Comparison of ENCODE assay signal across 12 mouse cellular contexts in the genomic region with DNA sequence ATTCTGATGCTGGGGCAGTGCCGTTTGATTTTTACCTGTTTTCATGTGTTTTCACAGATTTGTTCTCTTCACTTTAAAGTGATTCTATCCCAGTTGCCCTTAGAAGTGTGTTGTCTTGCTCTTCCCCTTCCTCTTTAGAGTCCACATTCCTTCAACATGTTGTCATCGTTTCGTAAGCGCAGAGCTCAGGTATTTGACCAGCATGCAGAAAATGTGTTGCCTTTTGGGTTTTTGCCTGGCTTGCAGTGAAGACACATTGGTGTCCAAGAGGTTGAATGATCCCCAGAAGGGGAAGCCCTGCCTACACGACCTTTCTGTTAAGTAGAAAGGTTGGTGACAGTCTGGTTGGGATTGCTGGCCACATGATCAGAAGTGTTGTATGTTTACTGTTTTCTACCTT. TPM values are rescaled to one million over a fixed set of nuclear protein-coding genes. Genes with fewer than 3 reads are reported as not detected.
DNase-seq lines count a peak whose midpoint lies in the region; ATAC-seq and TF ChIP-seq lines count a peak whose summit lies in the region.
"Had no signal": no experiment of that assay in that cellular context is flagged by ENCODE, and none has a peak within 500 bp of the region (broad histone marks: within the 10 kb centered on the region; RNA-seq: fewer than 3 reads in every experiment).

No protein-coding gene starts in this region.

- peaks cover 29% of the 10 kb centered on the region for H3K36me3 ChIP-seq in heart, embryonic 13.5 days

- WGBS in heart, embryonic 13.5 days: 30% methylated on average over 5 of the region's 5 CpGs

- ATAC-seq in heart, embryonic 13.5 days (ENCODE audit: extremely low read depth, insufficient number of reproducible peaks, low FRiP score, low TSS enrichment): no peak

- TF ChIP-seq CTCF in left cerebral cortex, adult 2 months (IDR thresholded peaks at IDR 0.05): no peak
- TF ChIP-seq CTCF in cortical plate, adult 2 months (IDR thresholded peaks at IDR 0.05; ENCODE audit: extremely low read depth, insufficient read depth, low read length): no peak

- TF ChIP-seq POLR2A in cortical plate, adult 2 months (IDR thresholded peaks at IDR 0.05; ENCODE audit: extremely low read depth, insufficient read depth, low read length): no peak

- DNase-seq in heart, adult 9 months (ENCODE audit: low spot score in 2 of 2): no peak
- no peak for DNase-seq in left cerebral cortex, adult 2 months (ENCODE audit: extremely low spot score in 1 of 2, low spot score in 2 of 2)
- DNase-seq in left cerebral cortex, postnatal 36 days (ENCODE audit: low spot score in 2 of 2): no peak
- peak; percentile 26 for DNase-seq in lung, postnatal 14 days
- DNase-seq in gastrocnemius, adult 8-10 months (ENCODE audit: low spot score in 2 of 2): no peak
- no peak for DNase-seq in left cerebral cortex, adult 11 months (ENCODE audit: low spot score)
- DNase-seq: cerebellum, adult 11 months; spleen, adult 18-20 months; thymus, postnatal 14 days had no signal

- intact Hi-C loops in left cerebral cortex, adult 2 months (cut with DNase I): loop anchor here (5.0 kb wide), 1 partner anchor 154 kb away; the partner anchor contains the start of gene Zer1
- intact Hi-C loops in left cerebral cortex, postnatal 36 days (cut with DNase I): loop anchor here (5.0 kb wide), 1 partner anchor 141 kb away; no protein-coding TSS in a partner anchor

- H3K4me3 ChIP-seq in heart, embryonic 13.5 days: peak overlapping the region; percentile 96
- H3K4me3 ChIP-seq in left cerebral cortex, adult 2 months: peak overlapping the region; percentile 96
- peak overlapping the region; percentile 34; the same call in 1 of the 2 replicates for H3K4me3 ChIP-seq in cortical plate, adult 2 months (ENCODE audit: insufficient read depth, low read length)
- H3K4me3 ChIP-seq: embryonic facial prominence, embryonic 12.5 days had no signal

- H3K9me3 ChIP-seq in heart, embryonic 13.5 days: no peaks in the 10 kb centered on the region
- H3K9me3 ChIP-seq: embryonic facial prominence, embryonic 12.5 days had no signal

- peak overlapping the region; percentile 71 for H3K4me2 ChIP-seq in heart, embryonic 13.5 days

- peak overlapping the region; percentile 28; the same call in 1 of the 2 replicates for H3K9ac ChIP-seq in heart, embryonic 13.5 days
- H3K9ac ChIP-seq: embryonic facial prominence, embryonic 12.5 days had no signal

- peaks cover 80% of the 10 kb centered on the region for H3K4me1 ChIP-seq in heart, embryonic 13.5 days
- peaks cover 19% of the 10 kb centered on the region for H3K4me1 ChIP-seq in cortical plate, adult 2 months (ENCODE audit: control insufficient read depth, insufficient read depth, low read length)

- H3K27me3 ChIP-seq in heart, embryonic 13.5 days (replicated peaks): no peaks in the 10 kb centered on the region
- H3K27me3 ChIP-seq: embryonic facial prominence, embryonic 12.5 days had no signal

- peak overlapping the region; percentile 77; the same call in 1 of the 2 replicates for H3K27ac ChIP-seq in heart, embryonic 13.5 days (replicated peaks)
- no peak overlapping the region for H3K27ac ChIP-seq in left cerebral cortex, adult 2 months
- H3K27ac ChIP-seq in cortical plate, adult 2 months (ENCODE audit: insufficient read depth, low read length): no peak overlapping the region
- H3K27ac ChIP-seq: embryonic facial prominence, embryonic 12.5 days had no signal

RNA-seq across cellular contexts. Expression of gene Sptan1, which starts 3.3 kb away (rescaled TPM):
- polyA plus RNA-seq in heart, embryonic 13.5 days (2015; fragmentation: Nextera tagmentation; extraction: Ambion mirVana): 86.6 and 89.5 TPM in 2 replicates
- total RNA-seq in left cerebral cortex, adult 2 months (2021): 100 to 1,000 TPM; 878 to 928 TPM
- 100 to 1,000 TPM; 880 to 891 TPM for total RNA-seq in left cerebral cortex, postnatal 36 days (2021)
- polyA plus RNA-seq in cortical plate, adult 2 months (2012; rRNA removed): 772 and 816 TPM in 2 replicates
- total RNA-seq in gastrocnemius, adult 8-10 months (2022): 10 to 100 TPM; 29.2 to 43.7 (median 36.4) TPM

RNA-seq across cellular contexts. Expression of gene Gle1, which starts 33.4 kb away (rescaled TPM):
- 33.1 and 39.7 TPM in 2 replicates for polyA plus RNA-seq in heart, embryonic 13.5 days (2015; fragmentation: Nextera tagmentation; extraction: Ambion mirVana)
- total RNA-seq in left cerebral cortex, adult 2 months (2021): 10 to 100 TPM; 46.5 to 48.1 TPM
- 10 to 100 TPM; 42.7 to 49.0 TPM for total RNA-seq in left cerebral cortex, postnatal 36 days (2021)
- 49.4 and 53.1 TPM in 2 replicates for polyA plus RNA-seq in cortical plate, adult 2 months (2012; rRNA removed)
- total RNA-seq in gastrocnemius, adult 8-10 months (2022): 10 to 100 TPM; 20.1 to 27.0 (median 22.9) TPM

Comparison
In these comparisons a context has a peak if more than half of its experiments do, and no peak if none do; other contexts are left out.
1. H3K4me3 ChIP-seq: peak in every context shown above with its lines; median percentile 96 in heart, embryonic 13.5 days; 96 in left cerebral cortex, adult 2 months; 34 in cortical plate, adult 2 months.
2. RNA of gene Sptan1, which starts 3.3 kb away (total RNA-seq): 878 to 928 TPM in left cerebral cortex, adult 2 months and 880 to 891 TPM in left cerebral cortex, postnatal 36 days; 29.2 to 43.7 TPM in gastrocnemius, adult 8-10 months; every median in the first group is over 10 times any median in the second.